Mouse (Mus musculus): Measurements from ENCODE around the gene Ldlr. TPM values are rescaled to one million over a fixed set of nuclear protein-coding genes. Genes with fewer than 3 reads are reported as not detected.

Ldlr gene
- polyA plus RNA-seq, 1 experiment from 2014 or later: 34.8 TPM

- H3K9ac ChIP-seq (ENCODE audit: low read length): no peak overlapping the region
- no peak overlapping the region for H3K4me2 ChIP-seq (ENCODE audit: low read length)
- H3K27ac ChIP-seq (ENCODE audit: low read depth): peak overlapping the region; percentile 29; the same call in 1 of the 2 replicates
- peaks cover 6% of the 10 kb centered on the region; the same call in 1 of the 2 replicates for H3K4me1 ChIP-seq (replicated peaks; ENCODE audit: control insufficient read depth, insufficient read depth, low read length)
- peaks cover 75% of the 10 kb centered on the region for H3K36me3 ChIP-seq (ENCODE audit: control insufficient read depth, insufficient read depth, low read length)
- H3K4me3 ChIP-seq (ENCODE audit: low read depth, low read length): no peak overlapping the region
- no peaks in the 10 kb centered on the region for H3K9me3 ChIP-seq (ENCODE audit: control insufficient read depth, low read length)
- WGBS: 81% methylated on average over 3 of the region's 3 CpGs
- DNase-seq (ENCODE audit: low spot score) (no peak), ATAC-seq (replicated peaks; ENCODE audit: low FRiP score, low TSS enrichment, low read depth) (no peak)
- no peaks in the 10 kb centered on the region for H3K27me3 ChIP-seq (replicated peaks; ENCODE audit: control insufficient read depth, insufficient read depth, low read length)
Observed at GRCm38 (mm10) chr9:21747238-21747774, 24.0 kb downstream of the Ldlr start.

GRCm38 (mm10) chr9:21748033-21748432 is 24.8 kb downstream of the Ldlr start:
- Histone ChIP-seq H3K9ac (ENCODE audit: low read length) (no peak overlapping the region), H3K36me3 (ENCODE audit: control insufficient read depth, insufficient read depth, low read length) (peaks cover 67% of the 10 kb centered on the region), H3K4me3 (ENCODE audit: low read depth, low read length) (no peak overlapping the region), H3K4me1 (replicated peaks; ENCODE audit: control insufficient read depth, insufficient read depth, low read length) (peaks cover 8% of the 10 kb centered on the region; the same call in 1 of the 2 replicates), H3K4me2 (ENCODE audit: low read length) (no peak overlapping the region), H3K27me3 (replicated peaks; ENCODE audit: control insufficient read depth, insufficient read depth, low read length) (no peaks in the 10 kb centered on the region), H3K27ac (ENCODE audit: low read depth) (peak overlapping the region; percentile 29; the same call in 1 of the 2 replicates), H3K9me3 (ENCODE audit: control insufficient read depth, low read length) (no peaks in the 10 kb centered on the region)
- DNase-seq (ENCODE audit: low spot score): no peak
- 52% methylated on average over 7 of the region's 7 CpGs for WGBS
- ATAC-seq (replicated peaks; ENCODE audit: low FRiP score, low TSS enrichment, low read depth): no peak

DNA sequence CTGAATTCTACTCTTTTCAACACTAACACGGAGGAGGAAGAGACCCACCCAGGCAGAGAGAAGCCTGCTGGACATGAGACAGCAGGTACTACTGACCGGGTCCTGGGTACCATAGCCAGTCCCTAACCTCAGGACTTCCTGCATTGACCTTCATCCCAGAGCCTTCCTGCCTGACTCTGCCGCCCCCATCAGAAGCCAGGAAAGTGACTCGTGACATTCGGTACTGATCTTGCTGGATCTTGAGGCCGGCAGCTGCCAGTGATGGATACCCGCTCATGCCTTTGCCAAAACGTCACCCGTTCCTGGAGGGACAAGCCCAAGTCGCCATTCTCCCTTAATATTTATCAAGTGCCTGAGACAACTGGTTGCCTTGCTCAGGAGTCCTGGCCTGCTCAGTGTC is 25.2 kb downstream of the Ldlr start:
- Histone ChIP-seq H3K9ac (ENCODE audit: low read length) (no peak overlapping the region), H3K9me3 (ENCODE audit: control insufficient read depth, low read length) (no peaks in the 10 kb centered on the region), H3K36me3 (ENCODE audit: control insufficient read depth, insufficient read depth, low read length) (peaks cover 66% of the 10 kb centered on the region), H3K4me3 (ENCODE audit: low read depth, low read length) (no peak overlapping the region), H3K27ac (ENCODE audit: low read depth) (0 out of 2 replicates have a peak overlapping the region, but pooled peaks have one; percentile 8), H3K4me2 (ENCODE audit: low read length) (no peak overlapping the region), H3K27me3 (replicated peaks; ENCODE audit: control insufficient read depth, insufficient read depth, low read length) (no peaks in the 10 kb centered on the region), H3K4me1 (replicated peaks; ENCODE audit: control insufficient read depth, insufficient read depth, low read length) (peaks cover 8% of the 10 kb centered on the region; the same call in 1 of the 2 replicates)
- WGBS: 81% methylated on average over 10 of the region's 10 CpGs
- no peak for ATAC-seq (replicated peaks; ENCODE audit: low FRiP score, low TSS enrichment, low read depth)
- DNase-seq (ENCODE audit: low spot score): no peak

DNA sequence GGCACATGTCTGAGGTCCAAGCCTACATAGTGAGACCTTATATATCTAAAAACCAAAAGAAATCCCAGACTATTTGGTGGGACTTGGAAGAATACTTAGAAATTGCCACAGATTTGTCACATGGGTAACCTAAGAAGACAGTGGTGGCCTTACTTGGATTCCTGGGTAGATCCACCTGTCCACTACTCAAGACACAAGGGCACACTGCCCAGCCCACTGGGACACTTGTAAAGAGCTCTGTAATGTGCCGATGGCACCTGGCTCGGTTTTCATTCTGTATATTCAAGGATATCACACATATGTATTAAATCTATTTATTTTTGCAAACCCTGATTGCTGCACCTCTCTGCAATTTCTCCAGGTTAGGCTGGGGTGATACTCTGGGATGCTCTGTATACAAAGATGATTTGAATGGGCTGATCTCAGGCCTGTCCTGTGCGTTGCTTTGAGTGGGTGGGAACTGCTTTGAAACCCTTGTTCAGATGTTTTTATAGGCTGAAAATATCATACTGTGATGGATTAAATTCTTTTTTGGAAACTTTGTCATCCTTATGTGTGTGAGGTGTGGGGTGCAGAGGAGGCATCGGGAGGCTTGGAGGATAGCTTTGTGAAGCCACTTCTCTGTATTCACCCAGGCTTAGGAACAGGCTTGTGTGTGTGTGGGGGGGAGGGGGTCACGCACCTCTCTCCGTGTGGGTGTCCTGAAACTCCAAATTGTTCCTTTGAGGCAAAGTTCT is 26.3 kb downstream of the Ldlr start:
- Histone ChIP-seq H3K4me3 (ENCODE audit: low read depth, low read length) (no peak overlapping the region), H3K4me1 (replicated peaks; ENCODE audit: control insufficient read depth, insufficient read depth, low read length) (peaks cover 16% of the 10 kb centered on the region; the same call in 1 of the 2 replicates), H3K4me2 (ENCODE audit: low read length) (no peak overlapping the region), H3K27me3 (replicated peaks; ENCODE audit: control insufficient read depth, insufficient read depth, low read length) (no peaks in the 10 kb centered on the region), H3K27ac (ENCODE audit: low read depth) (no peak overlapping the region), H3K9me3 (ENCODE audit: control insufficient read depth, low read length) (no peaks in the 10 kb centered on the region), H3K36me3 (ENCODE audit: control insufficient read depth, insufficient read depth, low read length) (peaks cover 57% of the 10 kb centered on the region), H3K9ac (ENCODE audit: low read length) (no peak overlapping the region)
- WGBS: 94% methylated on average over 6 of the region's 6 CpGs
- ATAC-seq (replicated peaks; ENCODE audit: low FRiP score, low TSS enrichment, low read depth): no peak
- DNase-seq (ENCODE audit: low spot score): no peak

- ATAC-seq (replicated peaks; ENCODE audit: low FRiP score, low TSS enrichment, low read depth): no peak
- H3K27ac ChIP-seq (ENCODE audit: low read depth): no peak overlapping the region
- H3K9ac ChIP-seq (ENCODE audit: low read length): no peak overlapping the region
- H3K4me2 ChIP-seq (ENCODE audit: low read length): no peak overlapping the region
- peaks cover 16% of the 10 kb centered on the region; the same call in 1 of the 2 replicates for H3K4me1 ChIP-seq (replicated peaks; ENCODE audit: control insufficient read depth, insufficient read depth, low read length)
- H3K36me3 ChIP-seq (ENCODE audit: control insufficient read depth, insufficient read depth, low read length): peaks cover 53% of the 10 kb centered on the region
- H3K9me3 ChIP-seq (ENCODE audit: control insufficient read depth, low read length): no peaks in the 10 kb centered on the region
- DNase-seq (ENCODE audit: low spot score): no peak
- H3K4me3 ChIP-seq (ENCODE audit: low read depth, low read length): no peak overlapping the region
- H3K27me3 ChIP-seq (replicated peaks; ENCODE audit: control insufficient read depth, insufficient read depth, low read length): no peaks in the 10 kb centered on the region
- WGBS: 75% methylated on average over 3 of the region's 3 CpGs
Observed at GRCm38 (mm10) chr9:21750370-21750769, 27.1 kb downstream of the Ldlr start.

DNA sequence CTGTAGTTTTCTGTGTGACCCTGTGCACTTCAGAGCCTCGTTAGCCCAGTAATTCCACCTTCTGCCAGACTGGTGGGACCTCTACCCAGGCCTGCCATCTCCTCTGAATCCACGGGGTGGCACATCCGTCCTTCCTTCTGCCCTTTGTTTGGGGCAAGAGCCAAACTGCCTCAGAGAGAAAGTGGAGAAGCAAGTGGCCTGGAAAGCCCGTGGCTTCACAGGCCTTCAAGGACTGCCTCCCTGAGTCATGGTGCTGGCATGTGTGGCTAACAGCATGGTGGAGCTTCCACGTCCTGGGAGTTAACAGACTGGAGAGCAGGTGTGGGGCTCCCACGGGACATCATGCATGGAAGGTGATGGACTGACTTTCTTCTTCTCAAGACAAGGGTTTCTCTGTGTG is 28.1 kb downstream of the Ldlr start:
- DNase-seq (ENCODE audit: low spot score) (no peak), ATAC-seq (replicated peaks; ENCODE audit: low FRiP score, low TSS enrichment, low read depth) (no peak)
- Histone ChIP-seq H3K9ac (ENCODE audit: low read length) (no peak overlapping the region), H3K27ac (ENCODE audit: low read depth) (no peak overlapping the region), H3K4me2 (ENCODE audit: low read length) (no peak overlapping the region), H3K4me3 (ENCODE audit: low read depth, low read length) (no peak overlapping the region), H3K27me3 (replicated peaks; ENCODE audit: control insufficient read depth, insufficient read depth, low read length) (no peaks in the 10 kb centered on the region), H3K36me3 (ENCODE audit: control insufficient read depth, insufficient read depth, low read length) (peaks cover 50% of the 10 kb centered on the region), H3K9me3 (ENCODE audit: control insufficient read depth, low read length) (no peaks in the 10 kb centered on the region), H3K4me1 (replicated peaks; ENCODE audit: control insufficient read depth, insufficient read depth, low read length) (peaks cover 16% of the 10 kb centered on the region; the same call in 1 of the 2 replicates)
- WGBS: 67% methylated on average over 6 of the region's 6 CpGs

DNA sequence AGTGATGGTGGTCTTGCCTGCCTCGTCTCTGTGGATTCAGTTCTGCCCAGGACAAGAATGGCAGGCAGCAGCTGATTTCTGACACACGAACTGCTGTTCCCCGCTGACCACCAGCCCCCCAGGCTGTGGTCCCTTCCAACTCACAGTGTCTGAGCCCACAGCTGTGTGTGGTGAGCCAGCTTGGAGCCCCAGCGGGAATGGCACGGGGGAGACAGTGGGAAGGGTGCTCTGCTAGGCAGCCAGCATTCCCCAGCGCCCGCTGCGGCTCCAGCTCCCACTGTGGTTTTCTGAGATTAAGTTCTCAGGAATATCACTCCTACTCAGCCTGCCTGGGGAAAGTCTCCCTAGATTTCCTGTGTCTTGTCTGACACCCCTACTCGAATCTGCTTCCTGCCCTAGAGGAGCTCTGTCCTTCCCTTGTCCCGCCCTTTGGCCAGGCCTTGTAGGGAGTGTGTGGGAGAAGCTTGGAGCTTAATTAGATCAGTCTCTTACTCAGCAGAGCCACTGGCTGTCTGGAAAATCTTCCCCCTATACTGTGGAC is 29.0 kb downstream of the Ldlr start:
- Histone ChIP-seq H3K27ac (ENCODE audit: low read depth) (peak overlapping the region; percentile 79), H3K4me3 (ENCODE audit: low read depth, low read length) (no peak overlapping the region), H3K4me2 (ENCODE audit: low read length) (no peak overlapping the region), H3K36me3 (ENCODE audit: control insufficient read depth, insufficient read depth, low read length) (peaks cover 49% of the 10 kb centered on the region), H3K9ac (ENCODE audit: low read length) (0 out of 2 replicates have a peak overlapping the region, but pooled peaks have one; percentile 14), H3K4me1 (replicated peaks; ENCODE audit: control insufficient read depth, insufficient read depth, low read length) (peaks cover 16% of the 10 kb centered on the region; the same call in 1 of the 2 replicates), H3K9me3 (ENCODE audit: control insufficient read depth, low read length) (no peaks in the 10 kb centered on the region), H3K27me3 (replicated peaks; ENCODE audit: control insufficient read depth, insufficient read depth, low read length) (no peaks in the 10 kb centered on the region)
- DNase-seq (ENCODE audit: low spot score): peak; percentile 60
- ATAC-seq (replicated peaks; ENCODE audit: low FRiP score, low TSS enrichment, low read depth): peak; percentile 45
- 43% methylated on average over 10 of the region's 10 CpGs for WGBS

- H3K36me3 ChIP-seq (ENCODE audit: control insufficient read depth, insufficient read depth, low read length): peaks cover 36% of the 10 kb centered on the region
- no peak for DNase-seq (ENCODE audit: low spot score)
Observed at GRCm38 (mm10) chr9:21754003-21754402, 30.7 kb downstream of the Ldlr start.

More at GRCm38 (mm10) chr9:21754003-21754402, 30.7 kb downstream of the Ldlr start:
- WGBS: 61% methylated on average over 2 of the region's 2 CpGs
- no peak overlapping the region for H3K4me3 ChIP-seq (ENCODE audit: low read depth, low read length)
- no peak overlapping the region for H3K9ac ChIP-seq (ENCODE audit: low read length)
- ATAC-seq (replicated peaks; ENCODE audit: low FRiP score, low TSS enrichment, low read depth): no peak
- no peak overlapping the region for H3K4me2 ChIP-seq (ENCODE audit: low read length)
- peaks cover 23% of the 10 kb centered on the region; the same call in 1 of the 2 replicates for H3K4me1 ChIP-seq (replicated peaks; ENCODE audit: control insufficient read depth, insufficient read depth, low read length)
- H3K9me3 ChIP-seq (ENCODE audit: control insufficient read depth, low read length): no peaks in the 10 kb centered on the region
- no peaks in the 10 kb centered on the region for H3K27me3 ChIP-seq (replicated peaks; ENCODE audit: control insufficient read depth, insufficient read depth, low read length)
- no peak overlapping the region for H3K27ac ChIP-seq (ENCODE audit: low read depth)

All from intestine, embryonic 14.5 days (tissue).